18 mouse cellular contexts compared by ENCODE assay signal in the genomic region with DNA sequence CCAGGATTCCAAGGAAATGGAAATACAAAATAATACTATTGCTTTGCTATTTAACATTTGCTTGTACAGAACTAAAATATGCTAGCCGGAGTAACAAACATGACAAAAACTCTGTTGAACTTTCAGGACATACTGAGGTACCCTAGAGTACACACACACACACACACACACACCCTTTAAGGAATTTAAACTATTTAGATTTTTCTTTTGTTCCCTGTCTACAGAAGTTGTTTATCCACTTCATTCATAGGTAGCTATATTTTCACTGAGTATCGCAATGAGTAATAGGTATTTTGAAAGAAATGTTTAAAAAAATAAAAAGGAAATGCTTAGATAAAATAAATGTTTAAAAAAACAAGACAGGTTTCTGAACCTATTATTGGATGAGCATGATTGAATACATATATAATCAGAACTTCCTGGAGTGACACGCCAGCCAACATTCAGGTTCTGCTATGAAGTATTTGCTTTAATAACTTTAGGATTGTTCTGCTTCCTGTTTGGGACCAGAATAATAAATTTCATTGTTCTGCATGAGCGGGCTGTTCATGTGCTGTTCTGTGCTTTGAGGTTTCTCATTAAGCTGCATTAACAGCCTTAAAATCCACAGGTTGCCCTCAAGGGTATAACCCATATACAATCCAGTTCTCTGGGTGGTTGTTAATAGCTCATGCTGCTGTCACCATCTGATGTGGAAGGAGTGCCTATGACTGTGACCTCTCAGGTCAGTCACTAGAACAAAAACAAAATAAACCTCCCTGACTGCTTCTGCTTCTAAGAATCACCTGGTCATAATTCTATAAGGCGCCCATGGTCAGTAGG. TPM values are rescaled to one million over a fixed set of nuclear protein-coding genes. Genes with fewer than 3 reads are reported as not detected.
DNase-seq lines count a peak whose midpoint lies in the region; ATAC-seq and TF ChIP-seq lines count a peak whose summit lies in the region.
"Had no signal": no experiment of that assay in that cellular context is flagged by ENCODE, and none has a peak within 500 bp of the region (broad histone marks: within the 10 kb centered on the region; RNA-seq: fewer than 3 reads in every experiment).

No protein-coding gene starts in this region.

- H3K4me3 ChIP-seq in kidney, postnatal 0 days (replicated peaks; ENCODE audit: low read depth, low read length): no peak overlapping the region
- H3K4me3 ChIP-seq in embryonic facial prominence, embryonic 10.5 days: no peak overlapping the region
- no peak overlapping the region for H3K4me3 ChIP-seq in embryonic facial prominence, embryonic 11.5 days (ENCODE audit: low read depth, low read length)
- H3K4me3 ChIP-seq in limb, embryonic 10.5 days: no peak overlapping the region
- H3K4me3 ChIP-seq: heart, adult 2 months; hindbrain, embryonic 10.5 days; megakaryocyte, embryonic 14.5 days had no signal

- H3K4me2 ChIP-seq in kidney, postnatal 0 days (ENCODE audit: low read length): no peak overlapping the region
- H3K4me2 ChIP-seq in embryonic facial prominence, embryonic 11.5 days (ENCODE audit: low read depth, low read length): no peak overlapping the region

- DNase-seq in kidney, postnatal 0 days (ENCODE audit: low spot score): peak; percentile 57
- no peak for DNase-seq in kidney, adult 11 months
- DNase-seq in embryonic facial prominence, embryonic 10.5 days (ENCODE audit: low spot score): no peak
- DNase-seq in embryonic facial prominence, embryonic 11.5 days (ENCODE audit: low spot score): no peak
- no peak for DNase-seq in limb, embryonic 10.5 days (ENCODE audit: low spot score)
- DNase-seq in right cerebral cortex, adult 2 months (ENCODE audit: low spot score in 2 of 2): no peak
- DNase-seq in cerebellum, postnatal 14 days: no peak
- DNase-seq: adrenal gland, postnatal 36 days; cerebellum, adult 2 months; gastrocnemius, postnatal 10 days; heart, adult 2 months; lung, adult 2 months; right cerebral cortex, postnatal 25 days; thymus, postnatal 25 days had no signal

- TF ChIP-seq CTCF in kidney, postnatal 0 days (IDR thresholded peaks at IDR 0.05; ENCODE audit: low read depth): no peak

- no peaks in the 10 kb centered on the region for H3K36me3 ChIP-seq in kidney, postnatal 0 days (ENCODE audit: insufficient read depth, low read length)
- H3K36me3 ChIP-seq in embryonic facial prominence, embryonic 10.5 days (replicated peaks): no peaks in the 10 kb centered on the region
- no peaks in the 10 kb centered on the region for H3K36me3 ChIP-seq in embryonic facial prominence, embryonic 11.5 days (replicated peaks; ENCODE audit: control insufficient read depth, insufficient read depth, low read depth, low read length)
- no peaks in the 10 kb centered on the region for H3K36me3 ChIP-seq in limb, embryonic 10.5 days
- H3K36me3 ChIP-seq: hindbrain, embryonic 10.5 days had no signal

- no peaks in the 10 kb centered on the region for H3K9me3 ChIP-seq in kidney, postnatal 0 days (replicated peaks; ENCODE audit: low read length)
- no peaks in the 10 kb centered on the region for H3K9me3 ChIP-seq in embryonic facial prominence, embryonic 10.5 days
- H3K9me3 ChIP-seq in embryonic facial prominence, embryonic 11.5 days (replicated peaks; ENCODE audit: control insufficient read depth, low read length): no peaks in the 10 kb centered on the region
- H3K9me3 ChIP-seq in limb, embryonic 10.5 days (replicated peaks): no peaks in the 10 kb centered on the region
- H3K9me3 ChIP-seq: hindbrain, embryonic 10.5 days; megakaryocyte, embryonic 14.5 days had no signal

- H3K27ac ChIP-seq in kidney, postnatal 0 days: no peak overlapping the region
- peak overlapping the region; percentile 58 for H3K27ac ChIP-seq in embryonic facial prominence, embryonic 10.5 days (replicated peaks)
- H3K27ac ChIP-seq in embryonic facial prominence, embryonic 11.5 days (replicated peaks; ENCODE audit: low read depth, low read length): peak overlapping the region; percentile 31; the same call in 1 of the 2 replicates
- peak overlapping the region; percentile 78 for H3K27ac ChIP-seq in limb, embryonic 10.5 days
- H3K27ac ChIP-seq: heart, adult 2 months had no signal

- 47% methylated on average over 5 of the region's 5 CpGs for whole genome bisulfite sequencing in kidney, postnatal 0 days
- 61% methylated on average over 5 of the region's 5 CpGs for WGBS in embryonic facial prominence, embryonic 10.5 days
- WGBS in embryonic facial prominence, embryonic 11.5 days: 43% methylated on average over 5 of the region's 5 CpGs
- WGBS in limb, embryonic 10.5 days: 44% methylated on average over 5 of the region's 5 CpGs

- H3K27me3 ChIP-seq in kidney, postnatal 0 days (ENCODE audit: insufficient read depth, low read length): no peaks in the 10 kb centered on the region
- no peaks in the 10 kb centered on the region for H3K27me3 ChIP-seq in embryonic facial prominence, embryonic 10.5 days (replicated peaks; ENCODE audit: low read depth, poor library complexity, severe bottlenecking)
- H3K27me3 ChIP-seq in embryonic facial prominence, embryonic 11.5 days (ENCODE audit: control insufficient read depth, insufficient read depth, low read length): no peaks in the 10 kb centered on the region
- no peaks in the 10 kb centered on the region for H3K27me3 ChIP-seq in limb, embryonic 10.5 days (ENCODE audit: low read depth, poor library complexity, severe bottlenecking)
- H3K27me3 ChIP-seq: megakaryocyte, embryonic 14.5 days had no signal

- H3K4me1 ChIP-seq in kidney, postnatal 0 days (replicated peaks; ENCODE audit: insufficient read depth, low read length): no peaks in the 10 kb centered on the region
- H3K4me1 ChIP-seq in embryonic facial prominence, embryonic 10.5 days: peaks cover 63% of the 10 kb centered on the region
- no peaks in the 10 kb centered on the region for H3K4me1 ChIP-seq in embryonic facial prominence, embryonic 11.5 days (ENCODE audit: control insufficient read depth, insufficient read depth, low read length)
- peaks cover 64% of the 10 kb centered on the region for H3K4me1 ChIP-seq in limb, embryonic 10.5 days
- H3K4me1 ChIP-seq: megakaryocyte, embryonic 14.5 days had no signal

- peak; percentile 54; the same call in 1 of the 2 replicates for ATAC-seq in kidney, postnatal 0 days (replicated peaks; ENCODE audit: low FRiP score, low read depth)
- peak; percentile 60; the same call in 1 of the 2 replicates for ATAC-seq in embryonic facial prominence, embryonic 11.5 days (replicated peaks; ENCODE audit: insufficient number of reproducible peaks, low FRiP score, low TSS enrichment, low read depth)
- ATAC-seq: intestine, embryonic 16.5 days had no signal

- no peak overlapping the region for H3K9ac ChIP-seq in kidney, postnatal 0 days (ENCODE audit: low read depth, low read length)
- H3K9ac ChIP-seq in embryonic facial prominence, embryonic 11.5 days (replicated peaks; ENCODE audit: low read length): no peak overlapping the region

RNA-seq across cellular contexts. Expression of a gene that starts 32.3 kb away (rescaled TPM):
- 449 and 471 TPM in 2 replicates for polyA plus RNA-seq in kidney, postnatal 0 days (2015; fragmentation: Nextera tagmentation; extraction: Ambion mirVana)
- polyA plus RNA-seq in embryonic facial prominence, embryonic 10.5 days (2016; fragmentation: Nextera tagmentation; extraction: Ambion mirVana): 225 and 262 TPM in 2 replicates
- polyA plus RNA-seq in embryonic facial prominence, embryonic 11.5 days (2014; fragmentation: Nextera tagmentation; extraction: Ambion mirVana): 499 and 596 TPM in 2 replicates
- 587 and 597 TPM in 2 replicates for polyA plus RNA-seq in limb, embryonic 10.5 days (2016; fragmentation: Nextera tagmentation; extraction: Ambion mirVana)
- polyA plus RNA-seq: liver, adult 2 months had no signal
